Mouse (Mus musculus): ENCODE measurements around the gene Wdr91. TPM values are rescaled to one million over a fixed set of nuclear protein-coding genes. Genes with fewer than 3 reads are reported as not detected.

The Wdr91 gene
- total and polyA plus RNA-seq, 3 experiments, result 12.7 to 19.9 (median 19.3) TPM

GRCm38 (mm10) chr6:34896168-34896780 is 14.4 kb downstream of the Wdr91 start:
- no peak for TF ChIP-seq GATA1 (IDR thresholded peaks at IDR 0.05; ENCODE audit: borderline replicate concordance, low read length)
- no peak for TF ChIP-seq GATA2 (IDR thresholded peaks at IDR 0.05; ENCODE audit: borderline replicate concordance, low read depth, low read length)
- no peak for TF ChIP-seq TAL1 (conservative IDR thresholded peaks at IDR 0.05; ENCODE audit: low read depth, low read length)
- TF ChIP-seq CTCF (IDR thresholded peaks at IDR 0.05; ENCODE audit: low read depth, low read length), result no peak
- TF ChIP-seq POLR2AphosphoS5 (IDR thresholded peaks at IDR 0.05; ENCODE audit: insufficient replicate concordance, low read depth, low read length), result no peak
- Histone ChIP-seq H3K4me1 (ENCODE audit: insufficient read depth, low read depth, low read length) (peaks cover 6% of the 10 kb centered on the region; the same call in 1 of the 2 replicates), H3K36me3 (replicated peaks) (peaks cover 96% of the 10 kb centered on the region), H3K4me3 (ENCODE audit: low read depth, low read length) (no peak overlapping the region), H3K9me3 (replicated peaks) (no peaks in the 10 kb centered on the region), H3K27me3 (ENCODE audit: insufficient read depth, low read length) (no peaks in the 10 kb centered on the region)
- DNase-seq (ENCODE audit: low spot score) (no peak), ATAC-seq (ENCODE audit: extremely low read depth, insufficient number of reproducible peaks, low FRiP score, poor library complexity, severe bottlenecking) (no peak)

GRCm38 (mm10) chr6:34895569-34895968 is 15.1 kb downstream of the Wdr91 start:
- no peak overlapping the region for H3K4me3 ChIP-seq (ENCODE audit: low read depth, low read length)
- H3K9me3 ChIP-seq (replicated peaks), result no peaks in the 10 kb centered on the region
- peaks cover 96% of the 10 kb centered on the region for H3K36me3 ChIP-seq (replicated peaks)
- DNase-seq (ENCODE audit: low spot score), result no peak
- peaks cover 6% of the 10 kb centered on the region; the same call in 1 of the 2 replicates for H3K4me1 ChIP-seq (ENCODE audit: insufficient read depth, low read depth, low read length)
- H3K27me3 ChIP-seq (ENCODE audit: insufficient read depth, low read length), result no peaks in the 10 kb centered on the region
- ATAC-seq (ENCODE audit: extremely low read depth, insufficient number of reproducible peaks, low FRiP score, poor library complexity, severe bottlenecking), result no peak
- no peak for TF ChIP-seq CTCF (IDR thresholded peaks at IDR 0.05; ENCODE audit: low read depth, low read length)
- no peak for TF ChIP-seq GATA1 (IDR thresholded peaks at IDR 0.05; ENCODE audit: borderline replicate concordance, low read length)
- TF ChIP-seq POLR2AphosphoS5 (IDR thresholded peaks at IDR 0.05; ENCODE audit: insufficient replicate concordance, low read depth, low read length), result no peak
- no peak for TF ChIP-seq GATA2 (IDR thresholded peaks at IDR 0.05; ENCODE audit: borderline replicate concordance, low read depth, low read length)
- TF ChIP-seq TAL1 (conservative IDR thresholded peaks at IDR 0.05; ENCODE audit: low read depth, low read length), result no peak

GRCm38 (mm10) chr6:34889185-34889584 is 21.5 kb downstream of the Wdr91 start:
- no peak for DNase-seq (ENCODE audit: low spot score)
- Histone ChIP-seq H3K4me1 (ENCODE audit: insufficient read depth, low read depth, low read length) (no peaks in the 10 kb centered on the region), H3K9me3 (replicated peaks) (no peaks in the 10 kb centered on the region), H3K27me3 (ENCODE audit: insufficient read depth, low read length) (no peaks in the 10 kb centered on the region), H3K36me3 (replicated peaks) (peaks cover 95% of the 10 kb centered on the region), H3K4me3 (ENCODE audit: low read depth, low read length) (no peak overlapping the region)
- TF ChIP-seq GATA1 (IDR thresholded peaks at IDR 0.05; ENCODE audit: borderline replicate concordance, low read length) (no peak), CTCF (IDR thresholded peaks at IDR 0.05; ENCODE audit: low read depth, low read length) (no peak), GATA2 (IDR thresholded peaks at IDR 0.05; ENCODE audit: borderline replicate concordance, low read depth, low read length) (no peak), TAL1 (conservative IDR thresholded peaks at IDR 0.05; ENCODE audit: low read depth, low read length) (no peak), POLR2AphosphoS5 (IDR thresholded peaks at IDR 0.05; ENCODE audit: insufficient replicate concordance, low read depth, low read length) (no peak)
- no peak for ATAC-seq (ENCODE audit: extremely low read depth, insufficient number of reproducible peaks, low FRiP score, poor library complexity, severe bottlenecking)

GRCm38 (mm10) chr6:34887131-34887850 is 23.4 kb downstream of the Wdr91 start:
- Histone ChIP-seq H3K9me3 (replicated peaks) (no peaks in the 10 kb centered on the region), H3K4me3 (ENCODE audit: low read depth, low read length) (no peak overlapping the region), H3K4me1 (ENCODE audit: insufficient read depth, low read depth, low read length) (no peaks in the 10 kb centered on the region), H3K27me3 (ENCODE audit: insufficient read depth, low read length) (no peaks in the 10 kb centered on the region), H3K36me3 (replicated peaks) (peaks cover 93% of the 10 kb centered on the region)
- DNase-seq (ENCODE audit: low spot score), result no peak
- no peak for TF ChIP-seq GATA1 (IDR thresholded peaks at IDR 0.05; ENCODE audit: borderline replicate concordance, low read length)
- TF ChIP-seq GATA2 (IDR thresholded peaks at IDR 0.05; ENCODE audit: borderline replicate concordance, low read depth, low read length), result no peak
- TF ChIP-seq POLR2AphosphoS5 (IDR thresholded peaks at IDR 0.05; ENCODE audit: insufficient replicate concordance, low read depth, low read length), result no peak
- no peak for TF ChIP-seq TAL1 (conservative IDR thresholded peaks at IDR 0.05; ENCODE audit: low read depth, low read length)
- no peak for TF ChIP-seq CTCF (IDR thresholded peaks at IDR 0.05; ENCODE audit: low read depth, low read length)
- ATAC-seq (ENCODE audit: extremely low read depth, insufficient number of reproducible peaks, low FRiP score, poor library complexity, severe bottlenecking), result no peak

- ATAC-seq (ENCODE audit: extremely low read depth, insufficient number of reproducible peaks, low FRiP score, poor library complexity, severe bottlenecking), result no peak
- H3K36me3 ChIP-seq (replicated peaks), result peaks cover 92% of the 10 kb centered on the region
- TF ChIP-seq TAL1 (conservative IDR thresholded peaks at IDR 0.05; ENCODE audit: low read depth, low read length) (no peak), POLR2AphosphoS5 (IDR thresholded peaks at IDR 0.05; ENCODE audit: insufficient replicate concordance, low read depth, low read length) (no peak), GATA1 (IDR thresholded peaks at IDR 0.05; ENCODE audit: borderline replicate concordance, low read length) (no peak), GATA2 (IDR thresholded peaks at IDR 0.05; ENCODE audit: borderline replicate concordance, low read depth, low read length) (no peak), CTCF (IDR thresholded peaks at IDR 0.05; ENCODE audit: low read depth, low read length) (no peak)
Measured at GRCm38 (mm10) chr6:34884724-34885123, 26.0 kb downstream of the Wdr91 start.

GRCm38 (mm10) chr6:34879911-34880475 is 30.7 kb downstream of the Wdr91 start:
- ATAC-seq (ENCODE audit: extremely low read depth, insufficient number of reproducible peaks, low FRiP score, poor library complexity, severe bottlenecking) (no peak), DNase-seq (ENCODE audit: low spot score) (no peak)
- Histone ChIP-seq H3K4me3 (ENCODE audit: low read depth, low read length) (no peak overlapping the region), H3K36me3 (replicated peaks) (peaks cover 76% of the 10 kb centered on the region), H3K4me1 (ENCODE audit: insufficient read depth, low read depth, low read length) (peaks cover 31% of the 10 kb centered on the region), H3K9me3 (replicated peaks) (no peaks in the 10 kb centered on the region), H3K27me3 (ENCODE audit: insufficient read depth, low read length) (no peaks in the 10 kb centered on the region)
- TF ChIP-seq CTCF (IDR thresholded peaks at IDR 0.05; ENCODE audit: low read depth, low read length) (no peak), GATA1 (IDR thresholded peaks at IDR 0.05; ENCODE audit: borderline replicate concordance, low read length) (no peak), TAL1 (conservative IDR thresholded peaks at IDR 0.05; ENCODE audit: low read depth, low read length) (no peak), POLR2AphosphoS5 (IDR thresholded peaks at IDR 0.05; ENCODE audit: insufficient replicate concordance, low read depth, low read length) (no peak), GATA2 (IDR thresholded peaks at IDR 0.05; ENCODE audit: borderline replicate concordance, low read depth, low read length) (no peak)

More at GRCm38 (mm10) chr6:34884724-34885123, 26.0 kb downstream of the Wdr91 start:
- Histone ChIP-seq H3K4me3 (ENCODE audit: low read depth, low read length) (no peak overlapping the region), H3K4me1 (ENCODE audit: insufficient read depth, low read depth, low read length) (no peaks in the 10 kb centered on the region), H3K27me3 (ENCODE audit: insufficient read depth, low read length) (no peaks in the 10 kb centered on the region), H3K9me3 (replicated peaks) (no peaks in the 10 kb centered on the region)
- DNase-seq (ENCODE audit: low spot score), result no peak

Measured in G1E (cell line).